Mouse (Mus musculus): ENCODE data around the gene Piga. TPM values are rescaled to one million over a fixed set of nuclear protein-coding genes. Genes with fewer than 3 reads are reported as not detected.

Gene Piga
- polyA plus RNA-seq, 1 experiment from 2014 or later = 11.8 TPM

DNA sequence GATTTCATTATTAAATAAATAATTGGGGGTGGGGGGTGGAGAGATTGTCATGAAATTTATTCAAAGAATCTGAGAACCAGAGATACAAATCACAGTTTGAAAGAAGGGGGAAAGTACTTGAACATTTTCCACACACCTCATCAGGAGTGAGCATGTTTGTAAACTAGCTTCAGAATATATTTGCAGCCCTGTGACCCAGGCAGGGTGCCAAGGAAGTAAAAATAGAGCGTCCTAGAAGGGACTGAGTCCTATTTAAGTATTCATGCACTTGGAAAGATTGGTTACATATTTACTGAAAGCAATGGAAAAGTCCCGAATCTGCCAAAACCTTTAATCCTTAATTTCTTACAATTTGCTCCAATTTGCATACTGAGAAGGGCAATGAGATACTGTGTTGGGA lies 20.6 kb downstream of the Piga start:
- peaks cover 11% of the 10 kb centered on the region; the same call in 1 of the 2 replicates for H3K27me3 ChIP-seq (replicated peaks; ENCODE audit: control insufficient read depth, insufficient read depth, low read length)
- no peak overlapping the region for H3K4me2 ChIP-seq (ENCODE audit: low read depth, low read length)
- no peak overlapping the region for H3K9ac ChIP-seq (ENCODE audit: low read depth, low read length)
- DNase-seq (ENCODE audit: low spot score) (peak; percentile 48), ATAC-seq (ENCODE audit: low read depth) (no peak)
- WGBS = 57% methylated on average over 2 of the region's 2 CpGs
- no peaks in the 10 kb centered on the region for H3K9me3 ChIP-seq (ENCODE audit: control insufficient read depth, low read length)
- no peak overlapping the region for H3K27ac ChIP-seq (replicated peaks; ENCODE audit: low read depth, low read length)
- H3K4me1 ChIP-seq (ENCODE audit: control insufficient read depth, insufficient read depth, low read length) = no peaks in the 10 kb centered on the region
- no peaks in the 10 kb centered on the region for H3K36me3 ChIP-seq (ENCODE audit: control insufficient read depth, insufficient read depth, low read length)
- H3K4me3 ChIP-seq (ENCODE audit: low read depth, low read length) = no peak overlapping the region

- ATAC-seq (ENCODE audit: low read depth) = no peak
- H3K9ac ChIP-seq (ENCODE audit: low read depth, low read length) = no peak overlapping the region
- H3K27ac ChIP-seq (replicated peaks; ENCODE audit: low read depth, low read length) = no peak overlapping the region
- DNase-seq (ENCODE audit: low spot score) = no peak
- no peaks in the 10 kb centered on the region for H3K9me3 ChIP-seq (ENCODE audit: control insufficient read depth, low read length)
- H3K27me3 ChIP-seq (replicated peaks; ENCODE audit: control insufficient read depth, insufficient read depth, low read length) = peaks cover 14% of the 10 kb centered on the region; the same call in 1 of the 2 replicates
- 78% methylated on average over 3 of the region's 3 CpGs for WGBS
- H3K36me3 ChIP-seq (ENCODE audit: control insufficient read depth, insufficient read depth, low read length) = no peaks in the 10 kb centered on the region
- H3K4me1 ChIP-seq (ENCODE audit: control insufficient read depth, insufficient read depth, low read length) = no peaks in the 10 kb centered on the region
- H3K4me3 ChIP-seq (ENCODE audit: low read depth, low read length) = no peak overlapping the region
- no peak overlapping the region for H3K4me2 ChIP-seq (ENCODE audit: low read depth, low read length)
These were observed 21.1 kb downstream of the Piga start for GRCm38 (mm10) chrX:164440703-164441102.

DNA sequence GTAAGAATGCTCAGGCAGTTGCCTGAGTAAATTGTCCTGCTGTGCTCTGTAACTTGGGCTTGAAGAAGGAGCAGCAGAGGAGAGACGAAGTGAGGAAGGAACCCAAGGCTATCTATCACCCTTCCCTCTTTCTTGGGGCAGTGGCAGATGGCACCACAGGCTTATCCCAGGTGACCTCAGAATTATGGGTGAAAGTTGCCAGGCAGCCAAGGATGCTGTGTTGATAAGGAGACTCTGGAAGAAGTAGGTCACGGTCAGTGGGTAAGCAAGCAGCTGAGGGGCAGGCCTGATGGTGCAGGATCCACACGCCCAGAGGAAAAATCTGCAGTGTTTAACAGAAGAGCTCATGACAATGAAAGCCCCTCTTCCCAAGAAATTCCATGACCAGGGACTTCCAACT lies 21.7 kb downstream of the Piga start:
- H3K36me3 ChIP-seq (ENCODE audit: control insufficient read depth, insufficient read depth, low read length) = no peaks in the 10 kb centered on the region
- no peaks in the 10 kb centered on the region for H3K9me3 ChIP-seq (ENCODE audit: control insufficient read depth, low read length)
- no peak overlapping the region for H3K4me3 ChIP-seq (ENCODE audit: low read depth, low read length)
- no peak overlapping the region for H3K9ac ChIP-seq (ENCODE audit: low read depth, low read length)
- no peak for DNase-seq (ENCODE audit: low spot score)
- peaks cover 14% of the 10 kb centered on the region; the same call in 1 of the 2 replicates for H3K27me3 ChIP-seq (replicated peaks; ENCODE audit: control insufficient read depth, insufficient read depth, low read length)
- no peak for ATAC-seq (ENCODE audit: low read depth)
- H3K27ac ChIP-seq (replicated peaks; ENCODE audit: low read depth, low read length) = no peak overlapping the region
- WGBS = 84% methylated on average over 3 of the region's 3 CpGs
- H3K4me1 ChIP-seq (ENCODE audit: control insufficient read depth, insufficient read depth, low read length) = no peaks in the 10 kb centered on the region
- H3K4me2 ChIP-seq (ENCODE audit: low read depth, low read length) = no peak overlapping the region

GRCm38 (mm10) chrX:164445601-164446000 lies 26.0 kb downstream of the Piga start:
- peaks cover 11% of the 10 kb centered on the region; the same call in 1 of the 2 replicates for H3K27me3 ChIP-seq (replicated peaks; ENCODE audit: control insufficient read depth, insufficient read depth, low read length)
- DNase-seq (ENCODE audit: low spot score) (no peak), ATAC-seq (ENCODE audit: low read depth) (no peak)
- no peak overlapping the region for H3K27ac ChIP-seq (replicated peaks; ENCODE audit: low read depth, low read length)
- no peaks in the 10 kb centered on the region for H3K4me1 ChIP-seq (ENCODE audit: control insufficient read depth, insufficient read depth, low read length)
- H3K36me3 ChIP-seq (ENCODE audit: control insufficient read depth, insufficient read depth, low read length) = no peaks in the 10 kb centered on the region
- H3K4me2 ChIP-seq (ENCODE audit: low read depth, low read length) = no peak overlapping the region
- H3K4me3 ChIP-seq (ENCODE audit: low read depth, low read length) = no peak overlapping the region
- H3K9me3 ChIP-seq (ENCODE audit: control insufficient read depth, low read length) = no peaks in the 10 kb centered on the region
- WGBS = 87% methylated on average over 12 of the region's 12 CpGs
- H3K9ac ChIP-seq (ENCODE audit: low read depth, low read length) = no peak overlapping the region

- Histone ChIP-seq H3K9ac (ENCODE audit: low read depth, low read length) (no peak overlapping the region), H3K36me3 (ENCODE audit: control insufficient read depth, insufficient read depth, low read length) (no peaks in the 10 kb centered on the region), H3K4me2 (ENCODE audit: low read depth, low read length) (no peak overlapping the region), H3K4me1 (ENCODE audit: control insufficient read depth, insufficient read depth, low read length) (no peaks in the 10 kb centered on the region), H3K27ac (replicated peaks; ENCODE audit: low read depth, low read length) (no peak overlapping the region), H3K9me3 (ENCODE audit: control insufficient read depth, low read length) (no peaks in the 10 kb centered on the region), H3K4me3 (ENCODE audit: low read depth, low read length) (no peak overlapping the region), H3K27me3 (replicated peaks; ENCODE audit: control insufficient read depth, insufficient read depth, low read length) (peaks cover 11% of the 10 kb centered on the region; the same call in 1 of the 2 replicates)
- no peak for ATAC-seq (ENCODE audit: low read depth)
- WGBS = 73% methylated on average over 10 of the region's 10 CpGs
- DNase-seq (ENCODE audit: low spot score) = no peak
These were observed 26.5 kb downstream of the Piga start for GRCm38 (mm10) chrX:164446106-164446551.

GRCm38 (mm10) chrX:164446835-164447681 lies 27.5 kb downstream of the Piga start:
- no peak overlapping the region for H3K9ac ChIP-seq (ENCODE audit: low read depth, low read length)
- H3K27ac ChIP-seq (replicated peaks; ENCODE audit: low read depth, low read length) = no peak overlapping the region
- no peak overlapping the region for H3K4me2 ChIP-seq (ENCODE audit: low read depth, low read length)
- 84% methylated on average over 9 of the region's 9 CpGs for WGBS
- no peak overlapping the region for H3K4me3 ChIP-seq (ENCODE audit: low read depth, low read length)
- no peaks in the 10 kb centered on the region for H3K36me3 ChIP-seq (ENCODE audit: control insufficient read depth, insufficient read depth, low read length)
- 0 out of 2 replicates have a peak, but pooled peaks cover 9% of the 10 kb centered on the region for H3K27me3 ChIP-seq (replicated peaks; ENCODE audit: control insufficient read depth, insufficient read depth, low read length)
- DNase-seq (ENCODE audit: low spot score) (no peak), ATAC-seq (ENCODE audit: low read depth) (no peak)
- H3K9me3 ChIP-seq (ENCODE audit: control insufficient read depth, low read length) = no peaks in the 10 kb centered on the region
- no peaks in the 10 kb centered on the region for H3K4me1 ChIP-seq (ENCODE audit: control insufficient read depth, insufficient read depth, low read length)

DNA sequence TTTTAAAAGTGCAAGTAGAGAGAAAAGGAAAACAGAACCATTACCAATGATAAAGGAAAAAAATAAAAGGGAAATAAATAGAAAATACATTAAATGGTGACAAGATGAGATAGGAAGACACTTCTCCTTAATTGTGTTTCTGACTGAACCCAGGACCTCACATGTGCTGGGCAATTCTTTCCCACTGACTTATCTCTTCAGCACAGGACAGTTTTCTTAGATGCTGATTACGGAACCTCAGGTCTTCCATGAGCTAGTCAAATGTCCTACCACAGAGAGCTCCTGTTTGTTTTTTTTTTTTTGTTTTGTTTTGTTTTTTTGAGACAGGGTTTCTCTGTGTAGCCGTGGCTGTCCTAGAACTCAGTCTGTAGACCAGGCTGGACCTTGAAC lies 28.1 kb downstream of the Piga start:
- H3K9ac ChIP-seq (ENCODE audit: low read depth, low read length) = no peak overlapping the region
- no peak overlapping the region for H3K4me3 ChIP-seq (ENCODE audit: low read depth, low read length)
- no peak overlapping the region for H3K4me2 ChIP-seq (ENCODE audit: low read depth, low read length)
- 0 out of 2 replicates have a peak, but pooled peaks cover 9% of the 10 kb centered on the region for H3K27me3 ChIP-seq (replicated peaks; ENCODE audit: control insufficient read depth, insufficient read depth, low read length)
- no peaks in the 10 kb centered on the region for H3K9me3 ChIP-seq (ENCODE audit: control insufficient read depth, low read length)
- no peaks in the 10 kb centered on the region for H3K4me1 ChIP-seq (ENCODE audit: control insufficient read depth, insufficient read depth, low read length)
- WGBS = 88% methylated on average over 2 of the region's 2 CpGs
- no peak overlapping the region for H3K27ac ChIP-seq (replicated peaks; ENCODE audit: low read depth, low read length)
- DNase-seq (ENCODE audit: low spot score) (no peak), ATAC-seq (ENCODE audit: low read depth) (no peak)
- H3K36me3 ChIP-seq (ENCODE audit: control insufficient read depth, insufficient read depth, low read length) = no peaks in the 10 kb centered on the region

DNA sequence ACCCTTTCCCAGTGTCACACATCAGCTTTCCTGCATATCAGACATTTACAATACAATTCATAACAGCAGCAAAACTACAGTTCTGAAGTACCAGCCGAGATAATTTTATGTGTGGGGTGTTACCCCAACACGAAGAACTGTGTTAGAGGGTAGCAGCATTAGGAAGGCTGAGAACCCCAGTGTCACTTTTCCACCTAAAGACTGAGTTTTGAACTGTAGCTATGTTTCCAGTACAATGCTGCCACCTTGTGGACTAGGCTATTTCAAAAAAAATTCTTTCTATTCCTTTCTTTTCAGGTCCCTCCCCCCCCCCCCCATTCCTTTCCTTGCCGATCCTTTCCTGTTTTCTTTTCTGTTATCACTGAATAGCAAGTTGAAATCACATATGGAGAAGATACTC lies 29.6 kb downstream of the Piga start:
- H3K27me3 ChIP-seq (replicated peaks; ENCODE audit: control insufficient read depth, insufficient read depth, low read length) = 0 out of 2 replicates have a peak, but pooled peaks cover 5% of the 10 kb centered on the region
- no peaks in the 10 kb centered on the region for H3K9me3 ChIP-seq (ENCODE audit: control insufficient read depth, low read length)
- no peak overlapping the region for H3K27ac ChIP-seq (replicated peaks; ENCODE audit: low read depth, low read length)
- ATAC-seq (ENCODE audit: low read depth) (no peak), DNase-seq (ENCODE audit: low spot score) (peak; percentile 73)
- no peaks in the 10 kb centered on the region for H3K4me1 ChIP-seq (ENCODE audit: control insufficient read depth, insufficient read depth, low read length)
- no peaks in the 10 kb centered on the region for H3K36me3 ChIP-seq (ENCODE audit: control insufficient read depth, insufficient read depth, low read length)
- WGBS = 37% methylated on average over 3 of the region's 3 CpGs
- H3K9ac ChIP-seq (ENCODE audit: low read depth, low read length) = no peak overlapping the region
- no peak overlapping the region for H3K4me3 ChIP-seq (ENCODE audit: low read depth, low read length)
- H3K4me2 ChIP-seq (ENCODE audit: low read depth, low read length) = no peak overlapping the region

All from embryonic facial prominence, embryonic 14.5 days (tissue).